Mouse (Mus musculus) MEL (cell line): ENCODE results near the gene Creb3l1. TPM values are rescaled to one million over a fixed set of nuclear protein-coding genes. Genes with fewer than 3 reads are reported as not detected.

ENCODE experiments used
- DNase-seq: peaks from one replicate; pipeline ENCODE4 v3.0.0; 2011; ENCODE audit warnings: low read depth, low spot score
- H3K27ac ChIP-seq: 2 replicates; pipeline ENCODE4 v1.5.1; 2012; ENCODE audit warnings: low read depth, mild to moderate bottlenecking, control low read depth, low read length, moderate library complexity; ENCODE audit not compliant: control insufficient read depth
- H3K27me3 ChIP-seq, 2 experiments: fragments of 150-350 bp in 1 of 2; sonication (generic) in 1 of 2; 2 replicates each; pipeline ENCODE4 v1.6.1; 2012; ENCODE audit warnings: low read length in 2 of 2, mild to moderate bottlenecking in 2 of 2, improper control_type of control experiment in 1 of 2, moderate library complexity in 1 of 2; ENCODE audit not compliant: insufficient read depth in 2 of 2, control insufficient read depth in 1 of 2
- H3K36me3 ChIP-seq, 2 experiments: 2 replicates each; pipeline ENCODE4 v1.6.1; 2012 to 2014; ENCODE audit warnings: low read length in 2 of 2, improper control_type of control experiment in 1 of 2, inconsistent platforms in 1 of 2, mild to moderate bottlenecking in 1 of 2; ENCODE audit not compliant: insufficient read depth in 2 of 2, control insufficient read depth in 1 of 2
- H3K4me1 ChIP-seq, 2 experiments: fragments of 150-350 bp in 1 of 2; sonication (generic) in 1 of 2; 2 replicates each; pipeline ENCODE4 v1.6.1; 2012; ENCODE audit warnings: low read length in 2 of 2, improper control_type of control experiment in 1 of 2, mild to moderate bottlenecking in 1 of 2; ENCODE audit not compliant: insufficient read depth in 2 of 2, control insufficient read depth in 1 of 2
- H3K4me3 ChIP-seq, 2 experiments: fragments of 150-350 bp in 1 of 2; sonication (generic) in 1 of 2; 2 replicates each; pipeline ENCODE4 v1.5.1; 2012; ENCODE audit warnings: low read depth in 2 of 2, low read length in 2 of 2, mild to moderate bottlenecking in 2 of 2, moderate library complexity in 2 of 2, control low read depth in 1 of 2, improper control_type of control experiment in 1 of 2; ENCODE audit not compliant: control insufficient read depth in 1 of 2, insufficient read depth in 1 of 2
- H3K79me2 ChIP-seq: 2 replicates; pipeline ENCODE4 v1.6.1; 2012; ENCODE audit warnings: mild to moderate bottlenecking, low read length, moderate library complexity; ENCODE audit not compliant: control insufficient read depth, poor library complexity, insufficient read depth
- H3K9ac ChIP-seq: 2 replicates; pipeline ENCODE4 v1.6.1; 2012; ENCODE audit warnings: low read depth, mild to moderate bottlenecking, control low read depth, low read length, moderate library complexity; ENCODE audit not compliant: control insufficient read depth, poor library complexity, severe bottlenecking
- H3K9me3 ChIP-seq: fragments of 150-350 bp; sonication (generic); replicated peaks from 2 replicates; pipeline ENCODE4 v1.6.1; 2012; ENCODE audit warnings: mild to moderate bottlenecking, low read length, improper control_type of control experiment, moderate library complexity; ENCODE audit not compliant: insufficient read depth
- BHLHE40 ChIP-seq: IDR thresholded peaks from 2 replicates; pipeline ENCODE4 v1.6.1; 2012; ENCODE audit warnings: low read depth, mild to moderate bottlenecking, inconsistent platforms, low read length, improper control_type of control experiment, borderline replicate concordance
- CHD1 ChIP-seq: IDR thresholded peaks from 2 replicates; pipeline ENCODE4 v1.6.1; 2012; ENCODE audit warnings: low read depth, mild to moderate bottlenecking, inconsistent platforms, low read length, improper control_type of control experiment
- E2F4 ChIP-seq: IDR thresholded peaks from 2 replicates; pipeline ENCODE4 v1.6.1; 2011; ENCODE audit warnings: low read depth, low read length, improper control_type of control experiment, borderline replicate concordance
- ELF1 ChIP-seq: IDR thresholded peaks from 2 replicates; pipeline ENCODE4 v1.6.1; 2014; ENCODE audit warnings: low read depth, mild to moderate bottlenecking, inconsistent platforms, low read length, improper control_type of control experiment, moderate library complexity
- EP300 ChIP-seq, 2 experiments: IDR thresholded peaks; 2 replicates each; pipeline ENCODE4 v1.6.1; 2011; ENCODE audit warnings: improper control_type of control experiment in 2 of 2, low read length in 2 of 2, low read depth in 1 of 2, mild to moderate bottlenecking in 1 of 2
- ETS1 ChIP-seq: IDR thresholded peaks from 2 replicates; pipeline ENCODE4 v1.6.1; 2012; ENCODE audit warnings: low read depth, mild to moderate bottlenecking, inconsistent platforms, low read length, improper control_type of control experiment, moderate library complexity
- GATA1 ChIP-seq: IDR thresholded peaks from 2 replicates; pipeline ENCODE4 v1.6.1; 2011; ENCODE audit warnings: low read depth, low read length, improper control_type of control experiment
- MAX ChIP-seq: IDR thresholded peaks from 2 replicates; pipeline ENCODE4 v1.6.1; 2011; ENCODE audit warnings: low read length, improper control_type of control experiment
- MAZ ChIP-seq: IDR thresholded peaks from 2 replicates; pipeline ENCODE4 v1.6.1; 2012; ENCODE audit warnings: low read depth, mild to moderate bottlenecking, inconsistent platforms, low read length, improper control_type of control experiment
- MEF2A ChIP-seq: IDR thresholded peaks from 2 replicates; pipeline ENCODE4 v1.6.1; 2014; ENCODE audit warnings: low read depth, mild to moderate bottlenecking, inconsistent platforms, low read length, improper control_type of control experiment; ENCODE audit not compliant: poor library complexity, insufficient replicate concordance, severe bottlenecking; ENCODE audit errors: extremely low read depth
- MXI1 ChIP-seq: IDR thresholded peaks from 2 replicates; pipeline ENCODE4 v1.6.1; 2011; ENCODE audit warnings: mild to moderate bottlenecking, low read depth, low read length, improper control_type of control experiment
- MYB ChIP-seq: IDR thresholded peaks from 2 replicates; pipeline ENCODE4 v1.6.1; 2011; ENCODE audit warnings: mild to moderate bottlenecking, low read depth, low read length, improper control_type of control experiment
- MYC ChIP-seq: IDR thresholded peaks from 2 replicates; pipeline ENCODE4 v1.6.1; 2011; ENCODE audit warnings: low read depth, mild to moderate bottlenecking, low read length, improper control_type of control experiment, moderate library complexity
- POLR2AphosphoS5 ChIP-seq: IDR thresholded peaks from 2 replicates; pipeline ENCODE4 v1.6.1; 2012; ENCODE audit warnings: low read depth, borderline replicate concordance, mild to moderate bottlenecking, inconsistent platforms, low read length, moderate library complexity, mixed read lengths
- RCOR1 ChIP-seq: IDR thresholded peaks from 2 replicates; pipeline ENCODE4 v1.6.1; 2012; ENCODE audit warnings: low read depth, mild to moderate bottlenecking, inconsistent platforms, low read length, improper control_type of control experiment
- SIN3A ChIP-seq: IDR thresholded peaks from 2 replicates; pipeline ENCODE4 v1.6.1; 2012; ENCODE audit warnings: low read length, improper control_type of control experiment, inconsistent platforms
- TAL1 ChIP-seq: IDR thresholded peaks from 2 replicates; pipeline ENCODE4 v1.6.1; 2012; ENCODE audit warnings: mild to moderate bottlenecking, inconsistent platforms, low read length, moderate library complexity, mixed read lengths
- TCF12 ChIP-seq: IDR thresholded peaks from 2 replicates; pipeline ENCODE4 v1.6.1; 2014; ENCODE audit warnings: low read depth, mild to moderate bottlenecking, inconsistent platforms, low read length, improper control_type of control experiment, moderate library complexity
- USF2 ChIP-seq, 2 experiments: IDR thresholded peaks; 2 replicates each; pipeline ENCODE4 v1.6.1; 2011 to 2012; ENCODE audit warnings: improper control_type of control experiment in 2 of 2, low read length in 2 of 2, borderline replicate concordance in 1 of 2, inconsistent platforms in 1 of 2, low read depth in 1 of 2, mild to moderate bottlenecking in 1 of 2; ENCODE audit not compliant: insufficient read depth in 1 of 2
- ZC3H11A ChIP-seq: IDR thresholded peaks from 2 replicates; pipeline ENCODE4 v1.6.1; 2012; ENCODE audit warnings: low read depth, mild to moderate bottlenecking, inconsistent platforms, low read length, improper control_type of control experiment
- ZKSCAN1 ChIP-seq: IDR thresholded peaks from 2 replicates; pipeline ENCODE4 v1.6.1; 2012; ENCODE audit warnings: low read depth, mild to moderate bottlenecking, inconsistent platforms, low read length, improper control_type of control experiment, moderate library complexity
- ZMIZ1 ChIP-seq: IDR thresholded peaks from 2 replicates; pipeline ENCODE4 v1.6.1; 2012; ENCODE audit warnings: low read depth, mild to moderate bottlenecking, inconsistent platforms, low read length, improper control_type of control experiment, moderate library complexity
- polyA plus RNA-seq, 2 experiments: library from polyadenylated mRNA; stranded (reverse) in 1 of 2; unstranded in 1 of 2; fragments of >175 nt in 1 of 2; fragments of >200 nt in 1 of 2; gene quantifications; 2 replicates each; pipeline versions ENCODE4 v1.2.1 to v1.2.4; 2012; ENCODE audit warnings: low replicate concordance in 2 of 2, low read depth in 1 of 2; ENCODE audit not compliant: insufficient read length in 2 of 2, insufficient read depth in 1 of 2, missing spikeins in 1 of 2
- total RNA-seq: library from RNA; depleted of rRNA; stranded (reverse); fragments of 300-350 nt; gene quantifications from 2 replicates; pipeline ENCODE4 v1.2.3, GENCODE M21; 2012

The Creb3l1 gene
- total and polyA plus RNA-seq, 3 experiments: 0.12 to 9.1 TPM; not detected in 1

DNA sequence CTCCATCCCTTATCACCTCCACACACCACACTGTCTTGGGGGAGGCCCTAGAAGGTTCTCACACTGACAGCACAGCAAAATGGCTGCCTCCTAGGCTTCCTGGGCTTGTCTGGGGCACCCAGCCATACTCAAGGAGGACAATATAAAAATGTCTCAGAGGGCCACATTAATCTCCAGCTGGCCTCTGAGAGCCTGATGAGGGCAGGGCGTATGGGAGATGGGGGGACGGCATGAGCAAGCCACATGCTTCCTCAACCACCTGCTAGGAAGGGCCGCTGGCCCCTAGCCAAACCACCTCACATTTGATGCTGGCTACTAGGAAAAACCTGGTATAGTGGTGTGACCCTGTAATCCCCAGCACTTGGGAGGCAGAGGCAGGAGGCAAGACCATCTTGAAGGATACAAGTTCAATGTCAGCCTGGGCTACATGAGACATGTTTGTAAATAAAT lies 75.5 kb downstream of the Creb3l1 start:
- DNase-seq: peak; percentile 85
- Histone ChIP-seq H3K27ac (peak overlapping the region; percentile 94), H3K79me2 (peaks cover 43% of the 10 kb centered on the region), H3K9me3 (no peaks in the 10 kb centered on the region), H3K4me1 (peaks cover 15 to 41% of the 10 kb centered on the region in 2 experiments; a peak in 3 of 4 replicates), H3K9ac (peak overlapping the region; percentile 71), H3K36me3 (peaks cover 2 to 23% of the 10 kb centered on the region in 2 experiments; a peak in 3 of 4 replicates), H3K4me3 (peak overlapping the region; percentile 61 to 90), H3K27me3 (no peaks in the 10 kb centered on the region)
- TF ChIP-seq EP300 (IDR thresholded peaks at IDR 0.05; ENCODE audit: low read depth in 1 of 2, low read length in 2 of 2): peak in 1 of 2 experiments; percentile 55; a peak in 3 of 4 replicates
- TF ChIP-seq CHD1: peak; percentile 83; the same call in 1 of the 2 replicates
- TF ChIP-seq ETS1: peak; percentile 86
- no peak for TF ChIP-seq POLR2AphosphoS5
- TF ChIP-seq TAL1: peak; percentile 51; the same call in 1 of the 2 replicates
- peak; percentile 24; the same call in 1 of the 2 replicates for TF ChIP-seq MAZ
- TF ChIP-seq MYC: peak; percentile 81; the same call in 1 of the 2 replicates
- peak; percentile 53; the same call in 1 of the 2 replicates for TF ChIP-seq BHLHE40
- TF ChIP-seq ZMIZ1: no peak; the same call in 1 of the 2 replicates
- no peak for TF ChIP-seq USF2 (IDR thresholded peaks at IDR 0.05; ENCODE audit: borderline replicate concordance in 1 of 2, insufficient read depth in 1 of 2, low read depth in 1 of 2, low read length in 2 of 2)
- TF ChIP-seq MYB: 0 out of 2 replicates have a peak, but pooled peaks have one; percentile 13
- TF ChIP-seq SIN3A: peak; percentile 82
- TF ChIP-seq MAX: peak; percentile 85
- peak; percentile 91 for TF ChIP-seq MXI1
- peak; percentile 64 for TF ChIP-seq TCF12
- 0 out of 2 replicates have a peak, but pooled peaks have one; percentile 3 for TF ChIP-seq ELF1
- TF ChIP-seq, all 39 proteins: peak for 13

DNA sequence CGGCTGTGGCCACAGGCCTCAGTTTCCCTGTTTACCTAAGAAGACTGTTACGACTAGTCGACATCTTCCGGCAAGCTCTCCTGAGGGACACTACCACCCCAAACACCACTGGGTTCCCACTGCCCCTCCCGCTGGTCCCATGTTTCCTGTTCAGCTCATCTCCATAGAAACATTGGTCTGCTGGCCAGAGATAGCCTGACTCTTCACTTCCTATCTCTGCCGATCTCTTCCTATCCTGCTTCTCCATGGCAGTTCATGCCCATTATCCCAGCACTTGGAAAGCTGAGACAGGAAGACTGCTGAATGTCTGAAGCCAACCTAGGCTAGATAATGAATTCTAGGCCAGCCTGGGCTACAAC lies 76.2 kb downstream of the Creb3l1 start:
- Histone ChIP-seq H3K4me3 (peak overlapping the region; percentile 61 to 90), H3K9me3 (no peaks in the 10 kb centered on the region), H3K27me3 (no peaks in the 10 kb centered on the region), H3K9ac (peak overlapping the region; percentile 71), H3K4me1 (peaks cover 15 to 41% of the 10 kb centered on the region in 2 experiments; a peak in 3 of 4 replicates), H3K36me3 (peaks cover 2 to 23% of the 10 kb centered on the region in 2 experiments; a peak in 3 of 4 replicates), H3K27ac (peak overlapping the region; percentile 94), H3K79me2 (peaks cover 43% of the 10 kb centered on the region)
- DNase-seq: peak; percentile 65
- peak; percentile 34; the same call in 1 of the 2 replicates for TF ChIP-seq RCOR1
- TF ChIP-seq MEF2A: no peak
- no peak for TF ChIP-seq ZKSCAN1
- peak; percentile 87 for TF ChIP-seq TCF12
- TF ChIP-seq E2F4: no peak
- TF ChIP-seq ETS1: peak; percentile 69
- TF ChIP-seq ZC3H11A: no peak
- TF ChIP-seq EP300 (IDR thresholded peaks at IDR 0.05; ENCODE audit: low read depth in 1 of 2, low read length in 2 of 2): peak; percentile 53 to 84; a peak in 3 of 4 replicates
- TF ChIP-seq GATA1: peak; percentile 88
- peak; percentile 84 for TF ChIP-seq TAL1
